Mouse (Mus musculus) bone marrow macrophage, adult 2 months (primary cell): Measurements from ENCODE around the gene Zscan4e. TPM values are rescaled to one million over a fixed set of nuclear protein-coding genes. Genes with fewer than 3 reads are reported as not detected.
"Not testable (repeated sequence)": the region's sequence is repeated elsewhere in the genome, so short reads cannot be mapped to it uniquely, and the experiment has no call there.

Experiments used
- H3K27ac ChIP-seq: 2 replicates; pipeline ENCODE4 v1.5.1; 2012; ENCODE audit warnings: low read depth, low read length; ENCODE audit not compliant: insufficient read depth
- H3K4me1 ChIP-seq: 2 replicates; pipeline ENCODE4 v1.6.1; 2012; ENCODE audit warnings: low read length; ENCODE audit not compliant: control insufficient read depth, insufficient read depth
- H3K4me3 ChIP-seq: 2 replicates; pipeline ENCODE4 v1.5.1; 2012; ENCODE audit warnings: mild to moderate bottlenecking, low read length, moderate library complexity; ENCODE audit not compliant: insufficient read depth
- polyA plus RNA-seq: library from polyadenylated mRNA; stranded (reverse); fragments of >200 nt; gene quantifications from 2 replicates; pipeline ENCODE4 v1.2.4, GENCODE M21; 2012; ENCODE audit not compliant: missing spikeins, insufficient read depth, insufficient read length

The Zscan4e gene
- not detected in 2 replicates for polyA plus RNA-seq

- H3K4me1 ChIP-seq, H3K27ac ChIP-seq, H3K4me3 ChIP-seq: not testable (repeated sequence)
Measured at GRCm38 (mm10) chr7:11310582-11310981, at the start of gene Zscan4e. Gene Zscan4e, minus strand, starts transcription at chr7:11310682.

Other genes with a start within 250 kb of the Zscan4e start
- not detected in 2 replicates for gene Zscan4-ps1, start 241.0 kb downstream of the Zscan4e start, polyA plus RNA-seq
- not detected in 2 replicates for gene Zscan4d, start 144.5 kb downstream of the Zscan4e start, polyA plus RNA-seq
- gene Zscan4f, start 87.2 kb upstream of the Zscan4e start, polyA plus RNA-seq = not detected in 2 replicates
- not detected in 2 replicates for gene Zscan4-ps2, start 203.6 kb upstream of the Zscan4e start, polyA plus RNA-seq